Mouse (Mus musculus) CD4-positive, CD25-positive, alpha-beta regulatory T cell, adult 4 months (primary cell): Measurements from ENCODE around the gene Kl. TPM values are rescaled to one million over a fixed set of nuclear protein-coding genes. Genes with fewer than 3 reads are reported as not detected.

Experiments
- ATAC-seq: one replicate; pipeline ENCODE4 v1.8.0; 2017
- polyA plus RNA-seq, 2 experiments: library from polyadenylated mRNA; unstranded; fragments of 100-300 nt; shearing (Covaris generic); gene quantifications; one replicate each; pipeline ENCODE4 v1.2.1; 2017

Kl gene
- polyA plus RNA-seq, 2 experiments from 2014 or later: not detected

GRCm38 (mm10) chr5:151034715-151035512 lies 82.5 kb downstream of the Kl start:
- ATAC-seq: no peak

- no peak for ATAC-seq
Observed at GRCm38 (mm10) chr5:151037871-151038270, 85.5 kb downstream of the Kl start.

GRCm38 (mm10) chr5:151042911-151043310 lies 90.5 kb downstream of the Kl start:
- no peak for ATAC-seq
